Mouse (Mus musculus) liver, embryonic 13.5 days (tissue): ENCODE measurements around the gene Kbtbd12. TPM values are rescaled to one million over a fixed set of nuclear protein-coding genes. Genes with fewer than 3 reads are reported as not detected.
A peak's percentile ranks its signal among the peaks of the same experiment; 100 is the strongest.

Experiments used
- ATAC-seq: fragments of 200-750 bp; cut with Nextera tagmentation; 2 replicates; pipeline ENCODE4 v1.8.0; 2017; ENCODE audit warnings: low read depth, mild to moderate bottlenecking, moderate number of reproducible peaks, moderate library complexity
- DNase-seq: peaks from one replicate; pipeline ENCODE4 v3.0.0; 2022
- H3K27ac ChIP-seq: fragments of 300-500 bp; sonication (generic); 2 replicates; pipeline ENCODE4 v1.5.1; 2015; ENCODE audit warnings: moderate library complexity, mild to moderate bottlenecking, inconsistent platforms
- H3K27me3 ChIP-seq: fragments of 300-500 bp; sonication (generic); 2 replicates; pipeline ENCODE4 v1.6.1; 2015; ENCODE audit warnings: mild to moderate bottlenecking, inconsistent platforms
- H3K36me3 ChIP-seq: fragments of 300-500 bp; sonication (generic); 2 replicates; pipeline ENCODE4 v1.6.1; 2015; ENCODE audit warnings: mild to moderate bottlenecking, inconsistent platforms
- H3K4me1 ChIP-seq: fragments of 300-500 bp; sonication (generic); replicated peaks from 2 replicates; pipeline ENCODE4 v1.6.1; 2015; ENCODE audit warnings: inconsistent platforms
- H3K4me2 ChIP-seq: fragments of 300-500 bp; sonication (generic); 2 replicates; pipeline ENCODE4 v1.6.1; 2015; ENCODE audit warnings: inconsistent platforms, mild to moderate bottlenecking, moderate library complexity
- H3K4me3 ChIP-seq: fragments of 300-500 bp; sonication (generic); replicated peaks from 2 replicates; pipeline ENCODE4 v1.5.1; 2015; ENCODE audit warnings: mild to moderate bottlenecking, inconsistent platforms
- H3K9ac ChIP-seq: fragments of 300-500 bp; sonication (generic); 2 replicates; pipeline ENCODE4 v1.6.1; 2015; ENCODE audit warnings: mild to moderate bottlenecking, inconsistent platforms
- H3K9me3 ChIP-seq: fragments of 300-500 bp; sonication (generic); replicated peaks from 2 replicates; pipeline ENCODE4 v1.6.1; 2016; ENCODE audit warnings: inconsistent platforms
- WGBS: fragments of 180-500 bp; shearing (Covaris S2); methylation state at CpG from one replicate; pipeline ENCODE4 v1.1.7; 2015; ENCODE audit not compliant: insufficient replicate concordance; 5-methylcytosine and 5-hydroxymethylcytosine counted together
- polyA plus RNA-seq: library from polyadenylated mRNA; unstranded; fragments of >200 nt; fragmentation: Nextera tagmentation; extraction: Ambion mirVana; gene quantifications from 2 replicates; pipeline ENCODE4 v1.2.1, GENCODE M21; 2015

Kbtbd12 gene
- polyA plus RNA-seq, 1 experiment from 2014 or later: 1.1 TPM

DNA sequence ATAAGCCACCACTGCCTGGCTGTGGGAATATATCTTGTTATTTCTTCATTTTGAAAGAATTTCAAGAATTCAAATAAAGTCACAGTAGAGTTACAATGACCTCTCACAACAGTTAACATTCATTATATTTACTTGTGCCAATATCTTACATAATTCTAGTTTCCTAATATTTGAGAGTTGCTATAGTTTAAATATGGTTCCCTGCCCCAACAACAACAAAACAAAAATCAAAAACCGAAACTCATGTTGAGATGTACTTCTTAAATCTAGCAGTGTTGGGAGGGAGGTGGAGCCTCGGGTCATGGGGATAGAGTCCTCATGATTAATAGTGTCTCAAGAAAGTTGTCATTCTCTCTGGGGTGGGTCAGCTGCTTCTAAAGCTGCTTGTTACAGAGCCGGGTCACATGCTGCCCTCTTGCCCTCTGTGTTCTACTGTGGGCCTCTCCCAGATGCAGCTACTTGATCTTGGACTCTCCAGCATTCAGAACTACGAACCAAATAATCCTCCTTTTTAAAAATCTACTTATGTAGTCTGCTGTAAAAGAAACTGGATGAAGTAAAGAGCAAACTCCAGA, 3.7 kb upstream of the Kbtbd12 start:
- 65% methylated on average over 4 of the region's 4 CpGs for WGBS
- H3K4me1 ChIP-seq: peaks cover 50% of the 10 kb centered on the region
- no peaks in the 10 kb centered on the region for H3K27me3 ChIP-seq
- H3K4me2 ChIP-seq: no peak overlapping the region
- H3K4me3 ChIP-seq: no peak overlapping the region
- no peak for DNase-seq
- H3K27ac ChIP-seq: no peak overlapping the region
- no peaks in the 10 kb centered on the region for H3K36me3 ChIP-seq
- no peak overlapping the region for H3K9ac ChIP-seq
- 0 out of 2 replicates have a peak, but pooled peaks cover 7% of the 10 kb centered on the region for H3K9me3 ChIP-seq
- no peak for ATAC-seq

DNA sequence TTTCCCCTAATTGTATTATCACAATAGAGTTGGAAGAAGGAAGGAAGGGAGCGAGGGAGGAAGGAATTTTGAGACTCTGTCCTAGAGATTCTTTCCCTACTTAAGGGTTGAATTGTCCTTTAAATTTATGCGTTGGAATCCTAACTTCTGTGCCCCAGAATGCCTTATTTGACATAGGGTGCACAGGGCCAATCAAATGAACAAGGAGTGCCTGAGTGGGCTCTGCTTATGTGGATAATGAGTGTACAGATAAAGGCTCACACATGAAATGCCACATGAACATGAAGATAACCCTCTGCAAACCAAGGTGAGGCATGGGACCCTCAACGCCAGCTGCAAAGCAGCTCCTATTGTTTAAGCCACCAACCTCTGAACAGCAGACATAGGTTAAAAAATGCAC, 2.6 kb upstream of the Kbtbd12 start:
- H3K4me2 ChIP-seq: peak overlapping the region; percentile 57
- H3K4me1 ChIP-seq: peaks cover 60% of the 10 kb centered on the region
- 0 out of 2 replicates have a peak overlapping the region, but pooled peaks have one; percentile 13 for H3K4me3 ChIP-seq
- H3K36me3 ChIP-seq: no peaks in the 10 kb centered on the region
- H3K27me3 ChIP-seq: no peaks in the 10 kb centered on the region
- H3K9ac ChIP-seq: peak overlapping the region; percentile 55
- H3K9me3 ChIP-seq: 0 out of 2 replicates have a peak, but pooled peaks cover 9% of the 10 kb centered on the region
- DNase-seq (no peak), ATAC-seq (peak; percentile 72)
- 16% methylated on average over 3 of the region's 3 CpGs for WGBS
- peak overlapping the region; percentile 43 for H3K27ac ChIP-seq

DNA sequence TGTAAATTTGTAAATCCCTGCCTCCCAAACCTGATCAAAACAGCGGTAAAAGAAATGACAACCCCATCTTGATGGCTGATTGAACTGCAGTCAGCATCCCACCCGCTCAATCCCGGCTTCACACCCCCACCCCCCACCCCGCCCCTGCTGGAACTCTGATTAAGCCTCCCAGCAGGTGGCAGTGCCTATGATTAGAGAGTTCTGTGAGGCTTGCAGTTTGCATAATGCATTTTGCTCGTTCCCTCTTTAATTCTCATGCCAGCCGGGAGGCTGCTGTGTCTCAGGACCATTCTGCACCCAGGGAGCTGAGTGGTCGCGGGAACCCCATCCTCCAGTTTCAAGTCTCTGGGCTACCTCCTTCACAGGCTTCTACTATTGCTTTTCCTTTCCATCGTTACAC, 2.2 kb upstream of the Kbtbd12 start:
- Histone ChIP-seq H3K4me3 (0 out of 2 replicates have a peak overlapping the region, but pooled peaks have one; percentile 13), H3K4me1 (peaks cover 64% of the 10 kb centered on the region), H3K9me3 (0 out of 2 replicates have a peak, but pooled peaks cover 13% of the 10 kb centered on the region), H3K27me3 (no peaks in the 10 kb centered on the region), H3K27ac (peak overlapping the region; percentile 43; the same call in 1 of the 2 replicates), H3K9ac (peak overlapping the region; percentile 55), H3K4me2 (peak overlapping the region; percentile 57), H3K36me3 (no peaks in the 10 kb centered on the region)
- ATAC-seq: no peak
- no peak for DNase-seq
- WGBS: 6% methylated on average over 9 of the region's 9 CpGs

DNA sequence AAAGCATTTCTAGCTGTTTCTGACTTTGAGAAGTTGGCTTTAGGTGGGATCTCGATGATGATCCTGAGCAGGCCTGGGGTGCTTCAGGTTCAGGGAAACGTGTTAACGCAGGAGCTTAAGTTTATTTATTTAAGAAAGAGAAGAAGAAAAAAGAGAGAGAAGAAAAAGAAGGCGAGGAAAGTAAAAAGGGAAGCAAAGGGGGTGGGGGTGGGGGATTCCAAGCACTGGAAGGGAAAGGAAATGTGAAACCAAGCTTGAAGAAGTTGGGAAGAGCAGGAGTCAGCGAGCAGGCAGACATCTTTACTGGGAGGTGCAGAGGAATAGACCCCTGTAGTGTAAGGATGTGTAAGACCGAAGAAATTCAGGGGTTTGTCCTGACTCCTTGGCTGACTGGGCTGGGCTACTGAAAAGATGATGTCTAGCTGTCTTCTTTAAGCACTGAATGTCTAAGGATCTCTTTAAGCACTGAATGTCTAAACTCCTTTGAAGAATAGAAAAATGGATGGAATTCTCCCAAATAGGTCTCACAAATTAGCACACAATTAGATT, 1.7 kb upstream of the Kbtbd12 start:
- H3K27ac ChIP-seq: peak overlapping the region; percentile 43
- H3K4me2 ChIP-seq: no peak overlapping the region
- 0 out of 2 replicates have a peak, but pooled peaks cover 13% of the 10 kb centered on the region for H3K9me3 ChIP-seq
- peaks cover 69% of the 10 kb centered on the region for H3K4me1 ChIP-seq
- no peak overlapping the region for H3K9ac ChIP-seq
- WGBS: 39% methylated on average over 6 of the region's 6 CpGs
- no peaks in the 10 kb centered on the region for H3K36me3 ChIP-seq
- ATAC-seq (no peak), DNase-seq (no peak)
- no peaks in the 10 kb centered on the region for H3K27me3 ChIP-seq
- no peak overlapping the region for H3K4me3 ChIP-seq

DNA sequence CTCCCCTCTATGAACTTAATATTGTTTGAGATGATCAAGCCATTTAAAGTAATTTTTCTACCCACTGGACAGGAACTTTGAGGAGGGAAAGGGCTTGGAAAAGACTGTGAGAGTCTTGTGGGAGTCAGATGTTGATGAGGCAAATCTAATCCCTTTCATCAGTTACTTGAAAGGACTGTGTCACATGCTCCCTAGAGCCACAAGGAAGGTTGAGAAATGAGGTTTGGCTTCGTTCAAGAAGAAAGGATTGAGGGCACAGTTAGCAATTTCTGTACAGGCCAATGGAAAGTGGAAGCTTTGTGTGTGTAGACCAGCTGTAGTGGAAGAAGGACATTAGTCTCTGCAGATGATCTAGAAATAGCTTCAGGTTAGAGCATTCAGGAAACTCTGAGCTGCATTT, 1.2 kb upstream of the Kbtbd12 start:
- H3K9ac ChIP-seq: no peak overlapping the region
- H3K27ac ChIP-seq: peak overlapping the region; percentile 43
- H3K27me3 ChIP-seq: no peaks in the 10 kb centered on the region
- DNase-seq (no peak), ATAC-seq (no peak)
- WGBS: 41% methylated on average over 1 of the region's 1 CpGs
- no peak overlapping the region for H3K4me3 ChIP-seq
- peaks cover 74% of the 10 kb centered on the region for H3K4me1 ChIP-seq
- no peak overlapping the region for H3K4me2 ChIP-seq
- no peaks in the 10 kb centered on the region for H3K36me3 ChIP-seq
- H3K9me3 ChIP-seq: 0 out of 2 replicates have a peak, but pooled peaks cover 13% of the 10 kb centered on the region

DNA sequence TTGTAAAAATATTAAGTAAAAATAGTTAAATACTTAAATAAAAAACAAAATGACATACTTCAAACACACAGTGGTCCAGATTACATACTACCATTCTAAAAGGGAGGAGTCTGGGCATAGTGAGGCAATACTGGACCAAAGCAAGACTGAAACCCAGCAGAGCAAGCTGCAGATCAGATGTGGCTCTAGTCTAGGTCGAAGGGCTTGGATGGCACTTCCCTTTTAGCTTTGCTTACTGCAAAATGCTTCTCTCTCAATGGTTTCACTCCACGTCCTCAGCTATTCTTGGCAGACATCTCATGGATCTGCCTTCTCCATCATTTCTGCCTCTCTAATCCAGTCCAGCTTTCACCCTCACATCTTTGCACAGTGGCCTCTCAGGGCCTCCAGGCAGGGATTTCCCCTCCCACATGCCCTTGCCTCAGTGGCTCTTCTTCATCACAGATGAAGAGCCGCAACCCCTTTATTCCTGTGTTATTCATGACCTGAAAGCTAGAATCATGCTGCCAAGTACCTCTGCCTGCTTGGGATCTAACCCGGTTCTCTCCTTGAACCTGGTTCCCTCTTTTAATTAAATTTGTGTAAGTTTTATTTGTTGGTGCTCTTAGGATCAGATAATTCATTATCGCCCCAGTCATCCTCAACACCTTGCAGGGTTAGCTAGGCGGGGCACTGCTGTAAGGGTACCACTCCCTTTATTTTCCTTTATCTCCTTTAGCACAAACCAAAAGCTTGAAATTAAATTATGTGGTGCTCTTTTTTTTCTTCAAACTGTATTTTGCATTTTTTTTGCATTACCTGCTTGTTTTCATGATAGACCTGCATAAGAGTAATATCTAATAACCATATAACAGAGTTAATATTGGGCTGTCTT, 1.6 kb downstream of the Kbtbd12 start:
- H3K4me1 ChIP-seq: peaks cover 95% of the 10 kb centered on the region
- WGBS: 50% methylated on average over 6 of the region's 6 CpGs
- peak overlapping the region; percentile 59 for H3K4me2 ChIP-seq
- H3K4me3 ChIP-seq: peak overlapping the region; percentile 10
- peak; percentile 68 for DNase-seq
- peak overlapping the region; percentile 60; the same call in 1 of the 2 replicates for H3K9ac ChIP-seq
- H3K27me3 ChIP-seq: no peaks in the 10 kb centered on the region
- peak overlapping the region; percentile 92 for H3K27ac ChIP-seq
- peak; percentile 84 for ATAC-seq
- H3K9me3 ChIP-seq: 0 out of 2 replicates have a peak, but pooled peaks cover 13% of the 10 kb centered on the region
- no peaks in the 10 kb centered on the region for H3K36me3 ChIP-seq

DNA sequence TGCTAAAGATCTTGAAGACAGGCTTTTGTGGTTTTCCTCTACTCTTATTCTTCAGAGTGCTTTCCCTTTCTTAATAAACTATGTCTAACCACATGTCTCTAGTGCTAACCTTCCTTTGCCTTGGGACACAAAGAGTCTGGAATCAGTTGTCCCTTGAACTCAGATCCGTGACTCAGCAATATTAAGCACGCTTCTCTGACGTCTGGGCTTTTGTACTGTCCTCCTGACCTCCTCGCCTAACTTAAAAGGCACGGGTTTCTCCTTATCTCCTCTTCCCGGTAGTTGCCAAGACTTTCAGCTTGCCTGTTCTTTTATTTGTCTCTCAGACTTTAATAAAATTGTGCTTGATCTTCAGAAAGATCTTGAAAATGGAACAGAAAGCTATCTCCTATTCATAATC, 6.5 kb downstream of the Kbtbd12 start:
- Histone ChIP-seq H3K27me3 (no peaks in the 10 kb centered on the region), H3K9me3 (0 out of 2 replicates have a peak, but pooled peaks cover 5% of the 10 kb centered on the region), H3K36me3 (no peaks in the 10 kb centered on the region), H3K27ac (no peak overlapping the region), H3K4me2 (no peak overlapping the region), H3K4me3 (no peak overlapping the region), H3K9ac (no peak overlapping the region), H3K4me1 (peaks cover 85% of the 10 kb centered on the region)
- 20% methylated on average over 6 of the region's 6 CpGs for WGBS
- ATAC-seq (no peak), DNase-seq (no peak)

DNA sequence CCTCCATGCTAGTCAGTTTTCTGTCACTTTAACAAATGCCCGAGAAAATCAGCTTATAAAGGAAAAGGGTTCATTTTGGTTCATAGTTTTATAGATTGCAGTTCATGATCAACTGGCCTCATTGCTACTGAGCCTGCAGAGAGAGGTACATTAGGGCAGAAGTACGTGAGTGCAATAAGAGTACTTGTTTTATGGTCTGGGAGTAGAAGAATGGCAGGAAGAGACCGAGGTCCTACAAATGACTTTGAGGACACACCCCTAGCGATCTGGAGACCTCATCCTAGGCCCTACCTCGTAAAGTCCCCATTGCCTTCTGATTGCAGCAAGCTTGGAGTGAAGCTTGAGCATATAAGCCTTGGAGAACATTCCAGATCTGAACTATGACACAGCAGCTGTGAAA, 7.2 kb downstream of the Kbtbd12 start:
- no peak overlapping the region; the same call in 1 of the 2 replicates for H3K27ac ChIP-seq
- ATAC-seq (no peak), DNase-seq (no peak)
- 52% methylated on average over 5 of the region's 5 CpGs for WGBS
- H3K4me1 ChIP-seq: peaks cover 85% of the 10 kb centered on the region
- no peak overlapping the region for H3K4me3 ChIP-seq
- H3K27me3 ChIP-seq: no peaks in the 10 kb centered on the region
- H3K9ac ChIP-seq: no peak overlapping the region
- no peaks in the 10 kb centered on the region for H3K36me3 ChIP-seq
- H3K4me2 ChIP-seq: no peak overlapping the region
- H3K9me3 ChIP-seq: 0 out of 2 replicates have a peak, but pooled peaks cover 5% of the 10 kb centered on the region

DNA sequence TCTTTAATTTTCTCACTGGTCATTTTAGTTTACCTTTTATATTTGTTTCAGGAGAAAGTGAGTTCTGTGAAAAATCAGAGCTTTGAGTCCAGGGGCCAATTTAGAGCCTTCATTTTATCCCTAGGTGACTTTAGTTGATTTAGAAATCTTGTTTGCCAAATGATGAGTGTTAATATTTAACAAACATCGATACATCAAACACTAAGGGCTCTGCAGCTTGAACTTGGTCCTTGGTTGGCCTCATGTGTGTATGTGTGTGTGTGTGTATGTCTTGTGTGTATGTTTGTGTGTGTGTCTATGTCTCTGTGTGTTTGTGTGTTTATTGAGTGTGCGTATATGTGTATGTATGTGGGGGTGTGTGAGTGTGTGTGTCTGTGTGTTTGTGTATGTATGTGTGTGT, 7.9 kb downstream of the Kbtbd12 start:
- Histone ChIP-seq H3K27me3 (no peaks in the 10 kb centered on the region), H3K4me3 (no peak overlapping the region), H3K4me2 (no peak overlapping the region), H3K9me3 (no peaks in the 10 kb centered on the region), H3K36me3 (no peaks in the 10 kb centered on the region), H3K9ac (no peak overlapping the region), H3K4me1 (peaks cover 79% of the 10 kb centered on the region), H3K27ac (no peak overlapping the region; the same call in 1 of the 2 replicates)
- 80% methylated on average over 2 of the region's 2 CpGs for WGBS
- ATAC-seq (no peak), DNase-seq (no peak)

DNA sequence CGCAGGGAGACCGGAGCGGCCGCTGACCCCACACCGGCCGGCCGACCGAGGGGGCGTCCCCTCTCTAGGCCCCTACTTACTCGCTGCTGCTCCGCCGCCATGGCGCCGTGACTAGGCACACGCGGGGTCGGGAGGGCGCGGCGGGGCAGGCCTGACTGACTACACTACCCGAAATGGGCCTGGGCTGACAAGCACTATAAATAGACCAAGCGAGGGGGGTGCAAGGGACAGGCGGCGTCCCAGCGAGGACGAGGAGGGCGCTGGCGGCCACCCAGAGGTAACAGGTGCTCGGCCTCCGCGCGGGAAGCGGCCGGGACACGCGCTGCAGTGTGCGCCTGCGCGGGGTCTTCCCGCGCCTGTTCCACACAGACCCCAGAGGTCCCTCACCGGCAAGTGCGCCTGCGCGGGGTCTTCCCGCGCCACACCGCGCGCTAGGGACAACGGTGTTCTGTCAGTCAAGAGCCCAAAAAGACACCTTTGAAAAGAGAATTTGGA, 10.4 kb downstream of the Kbtbd12 start:
- peak; percentile 88 for ATAC-seq
- H3K9ac ChIP-seq: peak overlapping the region; percentile 78
- no peaks in the 10 kb centered on the region for H3K36me3 ChIP-seq
- peak overlapping the region; percentile 65 for H3K4me3 ChIP-seq
- peak overlapping the region; percentile 84 for H3K4me2 ChIP-seq
- peak overlapping the region; percentile 66 for H3K27ac ChIP-seq
- H3K27me3 ChIP-seq: no peaks in the 10 kb centered on the region
- DNase-seq: peak; percentile 72
- H3K9me3 ChIP-seq: no peaks in the 10 kb centered on the region
- peaks cover 58% of the 10 kb centered on the region for H3K4me1 ChIP-seq
- WGBS: 1% methylated on average over 51 of the region's 51 CpGs

DNA sequence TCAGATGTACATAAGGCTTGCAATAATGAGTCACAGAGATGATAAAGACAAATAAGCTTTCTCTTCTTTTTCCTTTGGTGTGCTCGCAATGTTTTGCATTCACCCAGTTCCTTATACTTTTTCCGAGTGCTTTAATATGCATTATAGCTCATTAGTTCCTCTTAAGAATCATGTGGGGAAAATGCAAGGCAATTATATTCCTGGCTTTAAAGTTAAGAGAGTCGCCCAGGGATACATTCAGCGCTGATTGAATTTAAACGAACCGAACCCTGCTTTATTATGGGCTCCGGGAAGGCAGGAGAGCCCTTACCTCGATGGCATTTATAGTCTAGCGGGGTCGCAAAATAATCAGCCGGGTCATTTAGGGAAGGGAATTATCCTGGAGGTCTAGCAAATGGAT, 10.8 kb downstream of the Kbtbd12 start:
- no peak; the same call in 1 of the 2 replicates for ATAC-seq
- DNase-seq: no peak
- Histone ChIP-seq H3K4me3 (peak overlapping the region; percentile 65), H3K36me3 (no peaks in the 10 kb centered on the region), H3K27me3 (no peaks in the 10 kb centered on the region), H3K27ac (peak overlapping the region; percentile 66), H3K9ac (peak overlapping the region; percentile 78), H3K9me3 (no peaks in the 10 kb centered on the region), H3K4me2 (peak overlapping the region; percentile 84), H3K4me1 (peaks cover 53% of the 10 kb centered on the region)
- 31% methylated on average over 11 of the region's 11 CpGs for WGBS
